Mouse (Mus musculus): ENCODE measurements at regions not wholly inside any gene's neighbourhood (a gene's known extent, or its start where the extent isn't known, plus 50 kb on each side); places are given as distances from the start of the nearest gene placed in this dataset.
"Not testable (repeated sequence)": the region's sequence is repeated elsewhere in the genome, so short reads cannot be mapped to it uniquely, and the experiment has no call there.

- DNase-seq = no peak
Observed at GRCm38 (mm10) chr11:20390622-20391021, 58.1 kb upstream of the Slc1a4 start.

- not testable (repeated sequence) for DNase-seq
Observed at GRCm38 (mm10) chr11:20393302-20393701, 60.8 kb upstream of the Slc1a4 start.

GRCm38 (mm10) chr11:20393807-20394206 lies 61.3 kb upstream of the Slc1a4 start:
- DNase-seq = not testable (repeated sequence)

- no peak for DNase-seq
Observed at GRCm38 (mm10) chr11:20395848-20396203, 63.3 kb upstream of the Slc1a4 start.

- DNase-seq = no peak
Observed at GRCm38 (mm10) chr11:20396204-20396848, 63.8 kb upstream of the Slc1a4 start.

GRCm38 (mm10) chr11:20396884-20397283 lies 64.4 kb upstream of the Slc1a4 start:
- DNase-seq = no peak

GRCm38 (mm10) chr11:20400302-20401234 lies 68.1 kb upstream of the Slc1a4 start:
- peak; percentile 86 for DNase-seq

GRCm38 (mm10) chr11:20403456-20403855 lies 70.9 kb upstream of the Slc1a4 start:
- DNase-seq = no peak

- no peak for DNase-seq
Observed at GRCm38 (mm10) chr11:20404476-20404875, 72.0 kb upstream of the Slc1a4 start.

GRCm38 (mm10) chr11:20418141-20418540 lies 85.6 kb upstream of the Slc1a4 start:
- DNase-seq = no peak

- DNase-seq = no peak
Observed at GRCm38 (mm10) chr11:20420876-20421275, 88.4 kb upstream of the Slc1a4 start.

- no peak for DNase-seq
Observed at GRCm38 (mm10) chr11:20436057-20436456, 103.5 kb upstream of the Slc1a4 start.

GRCm38 (mm10) chr11:20442476-20442875 lies 100.6 kb upstream of the Sertad2 start:
- DNase-seq = no peak

GRCm38 (mm10) chr11:20445061-20445902 lies 97.8 kb upstream of the Sertad2 start:
- no peak for DNase-seq

- peak; percentile 79 for DNase-seq
Observed at GRCm38 (mm10) chr11:20445903-20446264, 97.2 kb upstream of the Sertad2 start.

- no peak for DNase-seq
Observed at GRCm38 (mm10) chr11:20452901-20453300, 90.2 kb upstream of the Sertad2 start.

- DNase-seq = no peak
Observed at GRCm38 (mm10) chr11:20453786-20454185, 89.3 kb upstream of the Sertad2 start.

- DNase-seq = peak; percentile 89
Observed at GRCm38 (mm10) chr11:20455085-20455864, 87.8 kb upstream of the Sertad2 start.

- no peak for DNase-seq
Observed at GRCm38 (mm10) chr11:20455865-20456648, 87.0 kb upstream of the Sertad2 start.

- DNase-seq = no peak
Observed at GRCm38 (mm10) chr11:20459140-20459539, 83.9 kb upstream of the Sertad2 start.

- DNase-seq = no peak
Observed at GRCm38 (mm10) chr11:20460501-20460921, 82.5 kb upstream of the Sertad2 start.

- DNase-seq = no peak
Observed at GRCm38 (mm10) chr11:20462076-20462475, 81.0 kb upstream of the Sertad2 start.

Data from lung, postnatal 14 days (tissue).